Mouse (Mus musculus): ENCODE measurements at regions not wholly inside any gene's neighbourhood (a gene's known extent, or its start where the extent isn't known, plus 50 kb on each side); places are given as distances from the start of the nearest gene placed in this dataset.

GRCm38 (mm10) chr17:45312510-45313266 is 120.8 kb downstream of the Cdc5l start:
- TF ChIP-seq POLR2A (IDR thresholded peaks at IDR 0.05; ENCODE audit: borderline replicate concordance, extremely low read depth, insufficient read depth, insufficient read length, poor library complexity, severe bottlenecking) (no peak), CTCF (IDR thresholded peaks at IDR 0.05; ENCODE audit: borderline replicate concordance, extremely low read depth, insufficient read depth, insufficient read length) (no peak)
